Mouse (Mus musculus): ENCODE results near the gene Afmid.

- no peak for TF ChIP-seq CTCF (IDR thresholded peaks at IDR 0.05; ENCODE audit: low read depth)
- no peak for TF ChIP-seq EP300 (IDR thresholded peaks at IDR 0.05; ENCODE audit: low read depth)
Observed at GRCm38 (mm10) chr11:117780199-117780515, 45.6 kb upstream of the Afmid start.
